Mouse (Mus musculus) heart, postnatal 25 days (tissue): ENCODE results near the gene Rcn3. TPM values are rescaled to one million over a fixed set of nuclear protein-coding genes. Genes with fewer than 3 reads are reported as not detected.

Source experiments
- DNase-seq: peaks from one replicate; pipeline ENCODE4 v3.0.0; 2022; ENCODE audit warnings: low spot score
- intact Hi-C: fragments of 180-260 bp; cut with DNase I; formaldehyde crosslinking; loops from one replicate; pipeline ENCODE4 v1.15.1; 2025
- total RNA-seq, 2 experiments: library from RNA; stranded (reverse); gene quantifications; 2 replicates each; pipeline ENCODE4 v1.2.3; 2021

Gene Rcn3
- 10 to 100 TPM; 28.1 to 32.4 TPM for total RNA-seq

GRCm38 (mm10) chr7:45092048-45092447 lies at the start of gene Rcn3:
Rcn3 (minus strand) TSS chr7:45092221.
- intact Hi-C loops = no loop called here
- DNase-seq = peak; percentile 88

GRCm38 (mm10) chr7:45141319-45141718 lies 49.3 kb upstream of the Rcn3 start:
- intact Hi-C loops = no loop called here

GRCm38 (mm10) chr7:45139904-45140723 lies 48.1 kb upstream of the Rcn3 start:
- DNase-seq = no peak

More at GRCm38 (mm10) chr7:45141319-45141718, 49.3 kb upstream of the Rcn3 start:
- no peak for DNase-seq

DNA sequence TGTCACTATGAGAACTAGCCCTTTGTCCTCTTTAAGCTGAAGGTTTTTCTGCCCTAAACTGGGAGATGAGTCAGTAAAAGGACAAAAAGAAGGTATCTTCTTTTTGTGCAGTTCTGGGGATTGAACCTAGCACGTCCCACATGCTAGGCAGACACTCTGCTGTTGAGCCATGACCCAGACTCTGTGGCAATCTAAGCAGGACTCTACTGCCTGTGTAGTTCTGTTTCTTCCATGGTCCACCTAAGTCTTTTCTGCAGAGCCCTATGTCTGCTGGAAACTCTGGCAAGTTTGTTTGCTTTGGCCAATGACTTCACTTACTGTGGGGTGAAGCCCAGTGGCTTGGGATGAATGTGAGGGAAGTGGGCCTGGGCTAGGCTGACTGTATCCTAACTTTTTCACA lies 46.4 kb upstream of the Rcn3 start:
- intact Hi-C loops = no loop called here
- DNase-seq = no peak

More at GRCm38 (mm10) chr7:45139904-45140723, 48.1 kb upstream of the Rcn3 start:
- intact Hi-C loops = no loop called here

DNA sequence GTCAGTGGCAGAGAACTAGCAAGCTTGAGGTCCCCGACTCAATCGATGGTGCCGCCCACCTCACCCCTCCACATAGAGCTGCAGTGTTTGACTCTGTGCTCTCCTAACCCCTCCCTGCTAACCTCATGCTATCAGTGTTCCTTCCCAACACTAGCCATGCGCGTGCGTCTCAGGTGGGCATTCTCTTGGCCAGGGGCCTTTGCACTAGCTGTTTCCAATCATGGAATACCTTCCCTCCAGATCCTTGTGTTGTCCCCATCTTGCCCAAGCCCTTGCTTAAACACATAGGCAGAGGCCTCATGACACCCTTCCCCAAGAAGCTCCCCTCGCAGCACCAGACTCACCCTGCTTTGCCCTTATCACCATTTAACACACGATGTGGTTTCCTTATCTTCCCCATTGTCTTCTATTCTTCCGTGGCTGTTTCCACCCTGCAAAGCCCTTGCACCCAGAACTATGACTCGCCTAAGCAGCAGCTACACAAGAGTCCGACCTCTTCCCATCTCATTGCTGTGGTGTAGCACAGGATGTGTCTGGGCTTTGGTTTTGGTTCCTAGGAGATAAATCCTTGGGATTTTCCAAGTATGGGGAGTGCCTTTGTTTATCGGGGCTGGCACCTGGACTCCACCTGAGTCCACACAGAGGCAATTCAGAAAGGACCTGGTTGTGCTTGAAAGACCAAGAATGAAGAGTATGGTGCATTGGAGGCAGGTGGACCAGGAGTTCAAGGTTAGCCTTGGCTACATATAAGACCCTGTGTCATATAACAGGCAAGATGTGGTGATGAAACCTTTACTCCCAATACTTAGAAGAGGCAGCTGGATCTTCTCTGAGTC lies 45.4 kb upstream of the Rcn3 start:
- intact Hi-C loops = no loop called here
- DNase-seq = no peak

DNA sequence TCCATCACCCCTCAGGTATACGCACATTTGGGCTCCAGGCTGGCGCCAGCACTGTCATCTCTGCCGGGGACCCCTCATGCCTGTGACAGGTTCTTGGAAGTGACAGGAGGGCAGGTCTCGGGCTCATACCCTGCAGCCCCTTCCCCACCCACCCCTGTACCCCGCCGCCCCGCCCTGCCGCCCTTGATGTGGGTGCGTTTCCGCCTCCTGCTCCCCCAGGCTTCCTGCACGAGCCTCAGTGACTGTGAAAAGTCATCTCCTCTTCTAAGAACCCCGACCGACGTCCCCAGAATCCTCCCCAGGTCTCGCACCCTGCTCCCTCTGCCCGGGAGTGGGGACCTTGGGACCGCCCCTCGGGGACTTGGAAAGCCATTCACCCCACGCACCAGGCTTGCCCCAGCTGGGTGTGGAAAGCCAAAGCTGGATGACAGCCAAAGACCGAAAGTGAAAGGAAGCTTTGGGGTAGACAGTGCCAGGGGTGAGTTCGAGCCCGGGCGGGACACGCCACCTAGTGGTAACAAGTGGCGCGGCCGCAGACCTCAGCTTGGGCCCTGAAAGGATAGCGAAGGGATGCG lies 44.1 kb upstream of the Rcn3 start, which contains the start of the genes Gm45713 and Flt3l:
Gene Gm45713 (minus strand): TSS at position 239 of the 575 bp plus-strand sequence.
Gene Flt3l (minus strand): TSS at position 440 of the 575 bp plus-strand sequence.
- DNase-seq = peak; percentile 89
- intact Hi-C loops = loop anchor here (1.0 kb wide), 1 partner anchor 58 kb away; no protein-coding TSS in a partner anchor

GRCm38 (mm10) chr7:45135370-45135769 lies 43.3 kb upstream of the Rcn3 start:
- no peak for DNase-seq
- intact Hi-C loops = no loop called here

GRCm38 (mm10) chr7:45134544-45135026 lies 42.6 kb upstream of the Rcn3 start:
- intact Hi-C loops = no loop called here
- DNase-seq = no peak

- intact Hi-C loops = no loop called here
- DNase-seq = no peak
These were observed 41.6 kb upstream of the Rcn3 start for GRCm38 (mm10) chr7:45133446-45134159.

DNA sequence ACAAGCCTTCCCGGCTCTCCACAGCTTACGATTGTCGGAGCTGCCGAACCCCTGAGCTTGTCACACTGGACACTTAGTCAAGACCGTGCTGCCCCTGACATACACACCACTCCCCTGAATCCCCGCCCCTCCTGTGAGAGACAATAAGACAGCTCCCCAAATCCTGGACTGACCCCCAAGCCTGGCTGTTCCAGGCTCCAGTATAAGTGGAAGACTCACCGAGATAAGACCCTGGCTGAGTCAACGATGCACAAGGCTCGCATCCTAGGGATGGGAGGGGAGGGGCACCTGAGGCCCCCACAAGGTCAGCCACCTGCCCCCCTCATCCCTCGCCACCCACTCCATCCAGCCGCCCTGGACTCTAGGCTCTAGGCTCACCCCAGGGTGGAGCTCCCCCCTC lies 39.8 kb upstream of the Rcn3 start:
- intact Hi-C loops = no loop called here

DNA sequence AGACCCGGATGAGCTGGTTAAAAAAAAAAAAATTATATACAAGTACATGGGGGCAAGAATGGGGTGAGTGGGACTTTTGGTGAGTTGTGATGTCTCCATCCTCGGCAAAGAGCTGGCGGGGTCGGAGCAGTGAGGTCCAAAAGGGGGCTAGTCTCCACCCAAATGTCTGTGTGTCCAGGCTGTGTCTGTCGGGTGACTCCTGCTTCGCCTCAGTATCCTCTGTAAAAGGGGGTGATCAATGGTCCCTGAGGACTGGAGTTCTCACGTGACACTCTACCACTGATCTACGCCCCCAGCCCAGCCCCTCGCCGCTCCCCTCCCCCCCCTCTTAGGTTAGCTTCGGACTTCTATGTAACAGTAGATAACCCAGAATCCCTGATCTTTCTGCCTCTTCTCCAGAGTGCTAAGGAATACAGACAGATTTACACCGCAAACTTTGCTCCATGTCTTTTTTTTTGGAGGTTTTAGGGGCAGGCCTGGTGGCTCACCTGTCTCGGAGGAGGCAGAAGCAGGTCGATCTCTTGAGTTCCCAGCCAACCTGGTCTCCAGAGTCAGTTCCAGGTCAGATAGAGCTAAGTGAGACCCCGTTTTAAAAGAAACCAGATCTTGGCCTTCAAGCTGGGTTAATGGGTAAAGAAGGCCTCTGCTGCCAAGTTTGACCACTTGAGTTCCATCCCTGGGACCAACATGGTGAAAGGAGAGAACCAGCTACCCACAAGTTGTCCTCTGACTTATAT lies 37.9 kb upstream of the Rcn3 start:
- DNase-seq = no peak
- intact Hi-C loops = loop anchor here (5.0 kb wide), 1 partner anchor 143 kb away; the partner anchor contains the start of gene Prmt1

More for the DNA sequence above, 39.8 kb upstream of the Rcn3 start:
- DNase-seq = no peak

GRCm38 (mm10) chr7:45129318-45129717 lies 37.3 kb upstream of the Rcn3 start:
- intact Hi-C loops = loop anchor here (5.0 kb wide), 1 partner anchor 142 kb away; the partner anchor contains the start of gene Prmt1
- no peak for DNase-seq

DNA sequence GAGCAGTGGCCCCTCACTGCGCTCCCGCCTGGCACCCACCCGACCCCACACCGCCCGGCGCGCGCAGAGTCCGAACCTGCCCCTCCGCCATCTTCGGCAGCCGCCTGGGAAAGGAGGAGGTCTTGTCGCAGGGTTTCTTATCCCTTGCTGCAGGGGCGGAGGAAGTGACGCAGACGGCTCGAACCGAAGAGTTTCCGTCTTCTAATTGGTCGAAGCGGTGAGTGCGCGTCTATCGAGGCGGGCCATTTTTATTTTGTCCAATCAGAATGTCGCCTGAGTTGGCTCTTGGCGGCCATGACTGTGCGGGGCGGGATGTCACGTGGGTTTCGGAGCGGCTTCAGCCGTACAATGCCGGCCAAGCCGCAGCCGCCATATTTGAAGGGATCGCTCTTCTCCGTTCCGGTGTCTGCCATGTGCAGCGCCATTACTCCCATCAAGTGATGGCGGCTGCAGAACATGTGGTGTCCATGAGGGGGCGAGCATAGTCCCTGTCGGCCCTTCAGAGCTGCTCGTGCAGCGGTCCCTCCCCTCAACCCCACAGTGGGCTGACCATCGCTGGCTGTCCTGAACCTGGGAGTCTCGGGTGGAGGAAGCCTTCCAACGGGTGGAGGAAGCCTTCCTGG lies 36.7 kb upstream of the Rcn3 start, which contains the start of gene Rpl13a:
Gene Rpl13a (minus strand): TSS at position 138 of the 623 bp plus-strand sequence.
- intact Hi-C loops = loop anchor here (5.0 kb wide), 1 partner anchor 141 kb away; the partner anchor contains the start of gene Prmt1

GRCm38 (mm10) chr7:45127700-45128224 lies 35.7 kb upstream of the Rcn3 start:
- DNase-seq = no peak
- intact Hi-C loops = loop anchor here (5.0 kb wide), 1 partner anchor 140 kb away; the partner anchor contains the start of gene Prmt1

More for the DNA sequence above, 36.7 kb upstream of the Rcn3 start, which contains the start of gene Rpl13a:
- DNase-seq = peak; percentile 99

DNA sequence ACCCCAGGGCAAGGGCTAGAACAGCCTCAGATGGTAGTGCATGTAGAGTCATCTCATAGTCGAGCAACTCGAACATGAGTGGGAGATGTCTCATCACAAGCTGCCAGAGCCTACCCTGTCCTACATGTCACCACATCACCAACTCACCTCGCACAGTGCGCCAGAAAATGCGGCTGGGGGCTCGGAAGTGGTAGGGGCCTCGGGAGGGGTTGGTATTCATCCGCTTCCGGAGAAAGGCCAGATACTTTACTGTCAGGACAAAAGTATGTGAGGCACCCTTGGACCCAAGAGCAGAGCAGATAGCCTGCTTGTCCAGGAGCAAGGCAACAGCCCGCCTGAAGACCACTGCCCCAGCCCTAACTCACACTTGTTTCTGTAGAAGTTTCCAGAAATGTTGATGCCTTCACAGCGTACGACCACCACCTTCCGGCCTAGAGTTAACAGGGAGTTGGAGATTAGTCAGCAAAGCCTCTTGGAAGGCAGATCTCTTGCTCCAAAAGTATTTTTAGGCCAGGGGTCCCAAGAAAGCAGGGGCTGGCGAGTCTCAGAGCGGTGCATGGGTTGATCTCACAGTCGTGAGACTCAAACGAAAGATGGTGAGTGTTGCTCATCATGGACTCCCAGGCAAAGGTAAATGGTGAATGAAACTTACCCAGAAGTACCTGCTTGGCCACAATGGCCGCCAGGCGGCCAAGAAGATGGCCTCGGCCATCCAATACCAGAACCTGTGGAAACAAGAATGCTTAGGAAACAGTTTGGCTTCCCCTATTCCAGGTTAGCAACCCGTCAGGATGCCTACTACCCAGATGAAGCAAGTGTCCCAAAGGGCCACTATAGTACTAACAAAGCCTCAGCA lies 35.1 kb upstream of the Rcn3 start:
- intact Hi-C loops = loop anchor here (5.0 kb wide), 1 partner anchor 140 kb away; the partner anchor contains the start of gene Prmt1
- no peak for DNase-seq

DNA sequence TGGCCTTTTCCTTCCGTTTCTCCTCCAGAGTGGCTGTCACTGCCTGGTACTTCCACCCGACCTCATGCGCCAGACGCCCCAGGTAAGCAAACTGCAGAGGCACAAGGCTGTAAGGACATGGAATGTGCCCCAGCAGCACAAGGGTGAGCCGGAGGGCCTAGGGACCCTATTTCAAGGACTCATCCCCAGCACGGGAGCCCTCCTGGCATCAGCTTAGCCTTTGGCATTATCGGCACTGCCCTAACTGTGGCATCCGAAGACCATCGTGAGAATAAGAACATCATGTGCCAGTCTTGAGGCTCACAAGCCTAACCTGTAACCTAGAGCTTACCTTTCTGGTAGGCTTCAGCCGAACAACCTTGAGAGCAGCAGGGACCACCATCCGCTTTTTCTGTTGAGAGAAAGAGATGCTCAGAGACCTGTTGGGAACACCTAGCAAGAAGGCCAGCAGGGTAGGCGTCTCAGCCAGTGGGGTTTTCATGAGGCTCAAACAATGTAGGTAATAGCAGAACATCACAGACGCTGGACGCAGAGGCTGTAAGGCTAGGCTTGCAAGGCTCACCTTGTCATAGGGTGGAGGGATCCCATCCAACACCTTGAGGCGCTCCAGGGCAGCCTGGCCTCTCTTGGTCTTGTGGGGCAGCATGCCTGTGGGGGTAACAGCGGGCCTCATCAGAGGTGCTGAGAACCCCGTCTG lies 34.3 kb upstream of the Rcn3 start:
- intact Hi-C loops = loop anchor here (5.0 kb wide), 1 partner anchor 139 kb away; the partner anchor contains the start of gene Prmt1
- no peak for DNase-seq
